Mouse (Mus musculus) liver, embryonic 14.5 days (tissue): ENCODE results near the gene Dll1.

ENCODE experiments used
- CTCF ChIP-seq: IDR thresholded peaks from 2 replicates; pipeline ENCODE4 v1.5.1; 2016; ENCODE audit warnings: antibody characterized with exemption, low read depth, control low read depth
- EP300 ChIP-seq: IDR thresholded peaks from 2 replicates; pipeline ENCODE4 v1.6.1; 2016; ENCODE audit warnings: antibody characterized with exemption, low read depth

- no peak for TF ChIP-seq EP300
- no peak for TF ChIP-seq CTCF
Measured at GRCm38 (mm10) chr17:15381092-15381860, 4.6 kb upstream of the Dll1 start.
